Mouse (Mus musculus) kidney, embryonic 16.5 days (tissue): ENCODE data around the gene Frat2. TPM values are rescaled to one million over a fixed set of nuclear protein-coding genes. Genes with fewer than 3 reads are reported as not detected.

ENCODE experiments used
- ATAC-seq: fragments of 200-750 bp; cut with Nextera tagmentation; 2 replicates; pipeline ENCODE4 v1.8.0; 2017; ENCODE audit warnings: moderate TSS enrichment; ENCODE audit not compliant: low FRiP score, low TSS enrichment
- H3K27ac ChIP-seq: fragments of 300-500 bp; sonication (generic); 2 replicates; pipeline ENCODE4 v1.5.1; 2014; ENCODE audit warnings: low read length
- H3K27me3 ChIP-seq: fragments of 300-500 bp; sonication (generic); 2 replicates; pipeline ENCODE4 v1.6.1; 2014; ENCODE audit warnings: low read length, control low read depth, mixed read lengths; ENCODE audit not compliant: insufficient read depth
- H3K36me3 ChIP-seq: fragments of 300-500 bp; sonication (generic); 2 replicates; pipeline ENCODE4 v1.6.1; 2014; ENCODE audit warnings: low read length, control low read depth, mixed read lengths; ENCODE audit not compliant: insufficient read depth
- H3K4me1 ChIP-seq: fragments of 300-500 bp; sonication (generic); 2 replicates; pipeline ENCODE4 v1.6.1; 2014; ENCODE audit warnings: low read length, control low read depth, mixed read lengths; ENCODE audit not compliant: insufficient read depth
- H3K4me2 ChIP-seq: fragments of 300-500 bp; sonication (generic); replicated peaks from 2 replicates; pipeline ENCODE4 v1.6.1; 2014; ENCODE audit warnings: low read depth, low read length
- H3K4me3 ChIP-seq: fragments of 300-500 bp; sonication (generic); 2 replicates; pipeline ENCODE4 v1.5.1; 2014; ENCODE audit warnings: mild to moderate bottlenecking, low read length
- H3K9ac ChIP-seq: fragments of 300-500 bp; sonication (generic); replicated peaks from 2 replicates; pipeline ENCODE4 v1.6.1; 2014; ENCODE audit warnings: low read length
- H3K9me3 ChIP-seq: fragments of 300-500 bp; sonication (generic); 2 replicates; pipeline ENCODE4 v1.6.1; 2016; ENCODE audit warnings: low read length, control low read depth
- WGBS: fragments of 180-500 bp; shearing (Covaris S2); extraction: QIAGEN DNeasy Blood & Tissue Kit; methylation state at CpG from one replicate; pipeline ENCODE4 v1.1.7; 2014; 5-methylcytosine and 5-hydroxymethylcytosine counted together
- polyA plus RNA-seq: library from polyadenylated mRNA; unstranded; fragments of >200 nt; fragmentation: Nextera tagmentation; extraction: Ambion mirVana; gene quantifications from 2 replicates; pipeline ENCODE4 v1.2.1, GENCODE M21; 2015

The Frat2 gene
- polyA plus RNA-seq, 1 experiment from 2014 or later, result 4.7 TPM

DNA sequence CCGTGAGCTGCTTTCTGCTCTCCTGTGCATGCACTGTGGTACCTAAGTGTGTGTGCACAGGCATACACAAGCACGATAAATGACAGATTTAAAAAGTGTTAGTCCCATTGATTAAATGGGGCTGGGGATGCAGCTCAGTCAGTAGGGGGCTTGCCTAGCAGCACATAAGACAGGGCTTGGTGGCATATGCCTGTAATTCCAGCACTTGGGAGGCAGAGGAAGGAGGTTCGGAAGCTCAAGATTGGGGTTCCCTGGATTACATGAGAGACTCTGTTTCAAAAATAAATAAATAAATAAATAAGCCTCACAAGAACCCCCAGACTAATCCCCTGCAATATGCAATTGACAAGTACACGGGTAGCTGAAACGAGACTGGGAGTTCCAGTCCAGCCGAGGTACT, 47.5 kb downstream of the Frat2 start:
- peak overlapping the region; percentile 88 for H3K9ac ChIP-seq

DNA sequence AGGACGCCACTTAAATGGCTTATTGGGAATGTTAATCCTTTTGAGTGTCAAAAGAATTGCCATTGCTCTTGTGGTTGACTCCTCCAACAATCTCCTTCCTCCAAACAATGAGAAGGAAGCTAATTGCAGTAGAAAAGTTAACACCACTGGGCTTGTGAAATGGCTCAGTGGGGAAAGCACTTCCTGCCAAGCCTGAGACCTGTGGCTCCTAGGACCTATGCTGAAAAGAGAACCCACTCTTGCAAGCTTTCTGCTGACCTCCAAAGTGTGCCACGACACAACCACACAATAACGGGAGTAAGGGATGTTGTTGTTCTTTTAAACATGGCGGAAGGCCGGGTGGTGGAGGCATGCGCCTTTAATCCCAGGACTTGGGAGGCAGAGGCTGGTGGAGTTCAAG, 50.4 kb downstream of the Frat2 start:
- Histone ChIP-seq H3K9me3 (no peaks in the 10 kb centered on the region), H3K27me3 (no peaks in the 10 kb centered on the region), H3K4me3 (no peak overlapping the region), H3K36me3 (no peaks in the 10 kb centered on the region), H3K27ac (no peak overlapping the region), H3K4me1 (peaks cover 42% of the 10 kb centered on the region), H3K4me2 (no peak overlapping the region), H3K9ac (no peak overlapping the region)
- ATAC-seq, result no peak
- WGBS, result 87% methylated on average over 6 of the region's 6 CpGs

More for the DNA sequence above, 47.5 kb downstream of the Frat2 start:
- Histone ChIP-seq H3K4me2 (peak overlapping the region; percentile 80), H3K4me1 (peaks cover 26% of the 10 kb centered on the region), H3K27ac (no peak overlapping the region), H3K9me3 (no peaks in the 10 kb centered on the region), H3K36me3 (no peaks in the 10 kb centered on the region), H3K27me3 (no peaks in the 10 kb centered on the region), H3K4me3 (peak overlapping the region; percentile 93)
- ATAC-seq, result no peak
- WGBS, result 50% methylated on average over 6 of the region's 6 CpGs

DNA sequence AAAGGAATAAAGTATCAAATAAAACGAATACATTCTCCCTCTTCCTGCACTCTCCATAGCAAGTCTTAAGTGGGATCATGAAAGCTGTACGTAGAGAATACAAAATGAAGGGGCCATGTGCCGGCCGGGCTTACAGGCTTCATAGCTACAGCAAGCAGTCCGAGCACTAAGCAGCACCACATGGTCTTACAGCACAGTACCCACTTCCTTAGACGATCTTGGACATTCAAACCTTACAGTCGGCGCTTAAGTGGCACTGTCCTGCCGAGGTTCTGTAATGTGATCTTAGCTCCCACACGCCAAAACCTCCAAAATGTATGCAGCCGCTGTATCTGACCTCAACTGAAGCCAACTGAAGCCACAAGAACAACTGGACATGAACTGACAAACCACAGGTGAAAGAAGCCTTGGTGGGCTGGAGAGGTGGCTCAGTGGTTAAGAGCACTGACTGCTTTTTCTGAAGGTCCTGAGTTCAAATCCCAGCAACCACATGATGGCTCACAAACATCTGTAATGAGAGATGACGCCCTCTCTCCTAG, 51.1 kb downstream of the Frat2 start:
- Histone ChIP-seq H3K36me3 (no peaks in the 10 kb centered on the region), H3K9me3 (no peaks in the 10 kb centered on the region), H3K4me3 (no peak overlapping the region), H3K27ac (peak overlapping the region; percentile 20; the same call in 1 of the 2 replicates), H3K27me3 (no peaks in the 10 kb centered on the region), H3K4me2 (no peak overlapping the region), H3K4me1 (peaks cover 46% of the 10 kb centered on the region), H3K9ac (0 out of 2 replicates have a peak overlapping the region, but pooled peaks have one; percentile 22)
- WGBS, result 56% methylated on average over 12 of the region's 12 CpGs
- no peak for ATAC-seq

DNA sequence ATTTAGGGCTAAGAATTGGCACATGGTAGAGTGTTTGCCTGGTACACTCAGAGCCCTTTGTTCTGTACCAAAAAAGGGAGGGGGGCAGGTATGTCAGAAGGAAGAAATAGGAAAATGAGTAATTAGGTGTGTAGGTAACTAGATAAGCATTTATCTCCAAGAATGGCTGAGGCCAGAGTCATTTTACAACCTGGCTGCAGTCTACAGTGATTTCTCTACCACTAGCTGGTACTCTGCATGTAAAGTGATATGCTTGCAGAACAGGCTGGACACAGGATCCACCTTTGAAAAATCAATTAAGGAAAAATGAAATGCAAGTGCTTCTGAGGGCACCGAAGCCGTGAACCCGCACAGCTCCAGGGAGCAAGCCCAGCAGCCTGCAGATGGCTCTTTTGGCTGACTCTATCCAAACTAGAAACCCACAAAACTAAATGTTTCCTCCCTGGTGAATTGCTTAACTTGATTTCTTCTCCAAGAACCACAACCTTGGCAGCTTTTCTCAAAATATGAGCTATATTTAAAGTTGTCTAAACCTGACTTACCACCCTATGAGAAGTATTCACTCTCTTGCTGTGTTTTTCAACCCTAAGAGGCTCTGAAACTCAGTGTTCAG, 51.7 kb downstream of the Frat2 start:
- H3K9ac ChIP-seq, result no peak overlapping the region
- H3K4me1 ChIP-seq, result peaks cover 46% of the 10 kb centered on the region
- ATAC-seq, result no peak; the same call in 1 of the 2 replicates
- no peak overlapping the region for H3K4me3 ChIP-seq
- 42% methylated on average over 3 of the region's 3 CpGs for whole genome bisulfite sequencing
- peak overlapping the region; percentile 20 for H3K27ac ChIP-seq
- no peak overlapping the region for H3K4me2 ChIP-seq
- no peaks in the 10 kb centered on the region for H3K9me3 ChIP-seq
- peaks cover 5% of the 10 kb centered on the region; the same call in 1 of the 2 replicates for H3K36me3 ChIP-seq
- no peaks in the 10 kb centered on the region for H3K27me3 ChIP-seq

Other genes starting within 250 kb of the Frat2 start
- gene Slit1, start 104.5 kb downstream of the Frat2 start, polyA plus RNA-seq, result 6.2 and 6.4 TPM in 2 replicates
- 28.0 and 31.1 TPM in 2 replicates for gene Arhgap19, start 46.1 kb downstream of the Frat2 start, polyA plus RNA-seq
- 6.2 and 6.5 TPM in 2 replicates for gene Frat1, start 18.2 kb downstream of the Frat2 start, polyA plus RNA-seq
- 16.9 and 18.8 TPM in 2 replicates for gene Rrp12, start 48.0 kb upstream of the Frat2 start, polyA plus RNA-seq
- gene Pgam1, start 63.8 kb upstream of the Frat2 start, polyA plus RNA-seq, result 823 and 859 TPM in 2 replicates
- gene Exosc1, start 85.3 kb upstream of the Frat2 start, polyA plus RNA-seq, result 74.0 and 78.8 TPM in 2 replicates
- gene Zdhhc16, start 85.3 kb upstream of the Frat2 start, polyA plus RNA-seq, result 89.1 and 94.4 TPM in 2 replicates
- 41.1 and 45.6 TPM in 2 replicates for gene Mms19, start 133.0 kb upstream of the Frat2 start, polyA plus RNA-seq
- gene Ubtd1, start 133.6 kb upstream of the Frat2 start, polyA plus RNA-seq, result 35.9 and 37.8 TPM in 2 replicates
- gene Ankrd2, start 187.9 kb upstream of the Frat2 start, polyA plus RNA-seq, result not detected in 2 replicates
- 30.4 and 35.0 TPM in 2 replicates for gene Hoga1, start 197.5 kb upstream of the Frat2 start, polyA plus RNA-seq
- 0.60 and 0.71 TPM in 2 replicates for gene 4933411K16Rik, start 204.1 kb upstream of the Frat2 start, polyA plus RNA-seq
- gene Morn4, start 238.2 kb upstream of the Frat2 start, polyA plus RNA-seq, result 32.7 and 35.2 TPM in 2 replicates
- gene Pi4k2a, start 242.3 kb upstream of the Frat2 start, polyA plus RNA-seq, result 9.1 and 15.3 TPM in 2 replicates